Mouse (Mus musculus) hindbrain, embryonic 14.5 days (tissue): Measurements from ENCODE around the gene Serf1. TPM values are rescaled to one million over a fixed set of nuclear protein-coding genes. Genes with fewer than 3 reads are reported as not detected.

Experiments
- polyA plus RNA-seq: library from polyadenylated mRNA; unstranded; fragments of >200 nt; fragmentation: Nextera tagmentation; extraction: Ambion mirVana; gene quantifications from 2 replicates; pipeline ENCODE4 v1.2.1, GENCODE M21; 2014

Gene Serf1
- polyA plus RNA-seq, 1 experiment from 2014 or later, result 451 TPM

Other genes with a start within 250 kb of the Serf1 start
- 25.8 and 34.3 TPM in 2 replicates for gene Cartpt, start 206.9 kb upstream of the Serf1 start, polyA plus RNA-seq
- 35.1 and 39.8 TPM in 2 replicates for gene Mccc2, start 92.4 kb upstream of the Serf1 start, polyA plus RNA-seq
- 18.8 and 22.2 TPM in 2 replicates for gene Bdp1, start 3.9 kb upstream of the Serf1 start, polyA plus RNA-seq
- gene Smn1, start 16.8 kb downstream of the Serf1 start, polyA plus RNA-seq, result 47.8 and 48.5 TPM in 2 replicates
- gene Naip2, start 94.1 kb downstream of the Serf1 start, polyA plus RNA-seq, result 0.17 and 0.19 TPM in 2 replicates
- 0.10 and 0.21 TPM in 2 replicates for gene Naip5, start 138.3 kb downstream of the Serf1 start, polyA plus RNA-seq
- gene Naip6, start 209.7 kb downstream of the Serf1 start, polyA plus RNA-seq, result 0.15 TPM in 1 of 2 replicates, not detected in the other